Mouse (Mus musculus) liver, adult 2 months (tissue): ENCODE measurements at regions not wholly inside any gene's neighbourhood (a gene's known extent, or its start where the extent isn't known, plus 50 kb on each side); places are given as distances from the start of the nearest gene placed in this dataset.

ENCODE experiments used
- DNase-seq: peaks from one replicate; pipeline ENCODE4 v3.0.0-alpha.2; 2011; ENCODE audit warnings: low read depth, low spot score; ENCODE audit errors: extremely low read depth
- H3K27ac ChIP-seq: fragments of 200-500 bp; replicated peaks from 2 replicates; pipeline ENCODE4 v1.5.1; 2012; ENCODE audit warnings: low read depth, mild to moderate bottlenecking, control low read depth, inconsistent platforms, low read length; ENCODE audit not compliant: insufficient read depth
- H3K27me3 ChIP-seq: fragments of 200-500 bp; 2 replicates; pipeline ENCODE4 v1.6.1; 2012; ENCODE audit warnings: mild to moderate bottlenecking, moderate library complexity, low read length, inconsistent platforms; ENCODE audit not compliant: control insufficient read depth, insufficient read depth
- H3K36me3 ChIP-seq: fragments of 200-500 bp; 2 replicates; pipeline ENCODE4 v1.6.1; 2012; ENCODE audit warnings: low read length, inconsistent platforms; ENCODE audit not compliant: control insufficient read depth, insufficient read depth
- H3K4me1 ChIP-seq: fragments of 200-500 bp; 2 replicates; pipeline ENCODE4 v1.6.1; 2011; ENCODE audit warnings: low read length; ENCODE audit not compliant: control insufficient read depth, insufficient read depth
- H3K4me3 ChIP-seq: fragments of 200-500 bp; 2 replicates; pipeline ENCODE4 v1.5.1; 2011; ENCODE audit warnings: low read depth, mild to moderate bottlenecking, control low read depth, low read length, moderate library complexity; ENCODE audit not compliant: insufficient read depth
- H3K79me2 ChIP-seq: fragments of 200-500 bp; 2 replicates; pipeline ENCODE4 v1.6.1; 2012; ENCODE audit warnings: inconsistent platforms, mild to moderate bottlenecking, low read length, moderate library complexity; ENCODE audit not compliant: control insufficient read depth, insufficient read depth
- H3K9ac ChIP-seq: fragments of 200-500 bp; 2 replicates; pipeline ENCODE4 v1.6.1; 2012; ENCODE audit warnings: low read depth, mild to moderate bottlenecking, control low read depth, inconsistent platforms, low read length
- CTCF ChIP-seq: fragments of 200-500 bp; IDR thresholded peaks from 2 replicates; pipeline ENCODE4 v1.5.1; 2011; ENCODE audit warnings: low read depth, low read length, control low read depth
- POLR2A ChIP-seq: fragments of 200-500 bp; IDR thresholded peaks from 2 replicates; pipeline ENCODE4 v1.6.1; 2011; ENCODE audit warnings: low read length, control low read depth; ENCODE audit not compliant: insufficient read depth; ENCODE audit errors: extremely low read depth
- WGBS: fragments of 180-500 bp; shearing (Covaris S2); methylation state at CpG from one replicate; pipeline ENCODE4 v1.1.7; 2018; 5-methylcytosine and 5-hydroxymethylcytosine counted together

GRCm38 (mm10) chr15:52961491-52961890 lies 923.2 kb upstream of the Gm7489 start:
- Histone ChIP-seq H3K4me3 (no peak overlapping the region), H3K36me3 (no peaks in the 10 kb centered on the region), H3K79me2 (no peaks in the 10 kb centered on the region), H3K9ac (no peak overlapping the region), H3K4me1 (no peaks in the 10 kb centered on the region), H3K27me3 (no peaks in the 10 kb centered on the region), H3K27ac (no peak overlapping the region)
- 84% methylated on average over 3 of the region's 3 CpGs for WGBS
- no peak for TF ChIP-seq POLR2A
- TF ChIP-seq CTCF, result no peak
- DNase-seq, result no peak

GRCm38 (mm10) chr15:52963918-52964317 lies 920.8 kb upstream of the Gm7489 start:
- Histone ChIP-seq H3K27ac (no peak overlapping the region), H3K36me3 (no peaks in the 10 kb centered on the region), H3K4me1 (no peaks in the 10 kb centered on the region), H3K9ac (no peak overlapping the region), H3K27me3 (no peaks in the 10 kb centered on the region), H3K79me2 (no peaks in the 10 kb centered on the region), H3K4me3 (no peak overlapping the region)
- no peak for TF ChIP-seq POLR2A
- no peak for TF ChIP-seq CTCF
- 56% methylated on average over 2 of the region's 2 CpGs for WGBS
- no peak for DNase-seq

- TF ChIP-seq POLR2A (no peak), CTCF (no peak)
- Histone ChIP-seq H3K4me1 (no peaks in the 10 kb centered on the region), H3K79me2 (no peaks in the 10 kb centered on the region), H3K4me3 (no peak overlapping the region), H3K27ac (no peak overlapping the region), H3K27me3 (no peaks in the 10 kb centered on the region), H3K9ac (no peak overlapping the region), H3K36me3 (no peaks in the 10 kb centered on the region)
- DNase-seq, result peak; percentile 23
- WGBS, result 63% methylated on average over 1 of the region's 1 CpGs
These were observed 920.3 kb upstream of the Gm7489 start for GRCm38 (mm10) chr15:52964403-52964802.

GRCm38 (mm10) chr15:52967801-52968235 lies 916.9 kb upstream of the Gm7489 start:
- 23% methylated on average over 4 of the region's 4 CpGs for WGBS
- Histone ChIP-seq H3K4me1 (no peaks in the 10 kb centered on the region), H3K9ac (no peak overlapping the region), H3K4me3 (no peak overlapping the region), H3K27ac (no peak overlapping the region), H3K79me2 (no peaks in the 10 kb centered on the region), H3K36me3 (no peaks in the 10 kb centered on the region), H3K27me3 (no peaks in the 10 kb centered on the region)
- no peak for TF ChIP-seq POLR2A
- TF ChIP-seq CTCF, result no peak
- peak; percentile 10 for DNase-seq

GRCm38 (mm10) chr15:52982821-52983220 lies 901.9 kb upstream of the Gm7489 start:
- no peaks in the 10 kb centered on the region for H3K36me3 ChIP-seq
- H3K27ac ChIP-seq, result no peak overlapping the region
- no peaks in the 10 kb centered on the region for H3K27me3 ChIP-seq
- DNase-seq, result no peak
- H3K79me2 ChIP-seq, result no peaks in the 10 kb centered on the region
- TF ChIP-seq POLR2A (no peak), CTCF (no peak)
- no peaks in the 10 kb centered on the region for H3K4me1 ChIP-seq
- no peak overlapping the region for H3K9ac ChIP-seq
- 82% methylated on average over 2 of the region's 2 CpGs for WGBS
- no peak overlapping the region for H3K4me3 ChIP-seq

- no peaks in the 10 kb centered on the region for H3K4me1 ChIP-seq
- no peak for DNase-seq
- TF ChIP-seq CTCF (no peak), POLR2A (no peak)
- no peak overlapping the region for H3K27ac ChIP-seq
- no peaks in the 10 kb centered on the region for H3K79me2 ChIP-seq
- H3K36me3 ChIP-seq, result no peaks in the 10 kb centered on the region
- no peaks in the 10 kb centered on the region for H3K27me3 ChIP-seq
- no peak overlapping the region for H3K9ac ChIP-seq
- no peak overlapping the region for H3K4me3 ChIP-seq
These were observed 894.1 kb upstream of the Gm7489 start for GRCm38 (mm10) chr15:52990580-52990979.
